Mouse (Mus musculus): ENCODE measurements at regions not wholly inside any gene's neighbourhood (a gene's known extent, or its start where the extent isn't known, plus 50 kb on each side); places are given as distances from the start of the nearest gene placed in this dataset.
"Not testable (repeated sequence)": the region's sequence is repeated elsewhere in the genome, so short reads cannot be mapped to it uniquely, and the experiment has no call there.

DNA sequence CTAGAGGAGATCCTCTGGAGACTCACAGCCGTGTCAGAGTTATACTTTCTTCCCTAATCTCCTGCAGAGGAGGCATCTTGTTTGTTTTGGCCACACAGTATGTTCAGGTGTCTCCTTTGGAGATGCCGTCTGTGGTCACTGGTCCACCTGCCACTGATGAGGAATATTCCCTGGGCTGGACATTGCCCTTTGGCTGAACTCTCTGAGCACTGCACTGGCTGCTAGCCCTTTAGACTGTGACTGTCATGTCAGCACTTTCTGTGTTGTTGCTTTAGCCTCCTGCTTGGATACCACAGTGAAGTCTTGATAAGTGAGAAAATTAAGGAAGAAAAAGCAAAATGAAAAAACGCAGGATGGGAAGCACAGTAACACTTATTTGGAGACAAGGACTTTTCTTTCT lies 124.5 kb upstream of the C9orf72 start:
- no peak for ATAC-seq (replicated peaks; ENCODE audit: low FRiP score, poor library complexity, severe bottlenecking)

DNA sequence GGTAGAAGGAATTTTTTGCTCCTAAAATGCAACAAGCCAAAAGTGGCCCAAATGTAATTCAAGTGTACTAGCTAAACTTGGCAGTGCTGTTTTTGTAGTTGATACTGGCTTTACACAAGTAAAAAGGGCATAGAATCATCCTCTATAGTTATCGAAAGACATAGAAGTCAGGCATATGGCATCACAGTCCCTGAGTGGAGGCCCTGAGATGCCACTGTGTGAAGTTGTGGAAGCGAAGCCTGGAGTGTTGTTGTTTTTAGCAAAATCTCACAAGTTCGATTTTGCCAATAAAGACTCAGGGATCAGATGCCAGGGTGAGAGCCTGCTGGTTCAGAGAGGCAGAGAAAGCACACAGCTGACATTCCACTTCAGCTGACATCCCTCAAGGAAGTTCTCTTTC lies 121.6 kb upstream of the C9orf72 start:
- ATAC-seq (replicated peaks; ENCODE audit: low FRiP score, poor library complexity, severe bottlenecking) = no peak

GRCm38 (mm10) chr4:35343751-35344150 lies 117.8 kb upstream of the C9orf72 start:
- no peak for ATAC-seq (replicated peaks; ENCODE audit: low FRiP score, poor library complexity, severe bottlenecking)

DNA sequence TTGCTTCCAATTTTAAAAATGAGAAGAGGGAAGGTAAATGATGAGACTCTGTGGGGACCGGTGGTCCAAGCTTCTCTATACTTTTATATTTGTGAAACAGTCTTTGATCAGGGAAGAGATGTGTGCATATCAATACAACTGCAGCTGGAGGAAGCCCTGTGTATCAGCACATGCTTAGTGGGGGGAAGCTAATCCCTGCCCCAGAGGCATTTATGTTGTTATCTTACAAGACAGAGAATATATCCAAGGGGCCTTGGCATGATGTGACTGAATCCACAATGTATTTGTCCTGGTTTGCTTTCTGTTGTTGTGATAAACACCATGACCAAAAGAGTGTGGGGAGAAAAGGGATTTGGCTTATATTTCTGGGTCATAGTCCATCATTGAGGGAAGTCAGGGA lies 105.2 kb upstream of the C9orf72 start:
- ATAC-seq (replicated peaks; ENCODE audit: low FRiP score, poor library complexity, severe bottlenecking) = 0 out of 2 replicates have a peak, but pooled peaks have one; percentile 30

DNA sequence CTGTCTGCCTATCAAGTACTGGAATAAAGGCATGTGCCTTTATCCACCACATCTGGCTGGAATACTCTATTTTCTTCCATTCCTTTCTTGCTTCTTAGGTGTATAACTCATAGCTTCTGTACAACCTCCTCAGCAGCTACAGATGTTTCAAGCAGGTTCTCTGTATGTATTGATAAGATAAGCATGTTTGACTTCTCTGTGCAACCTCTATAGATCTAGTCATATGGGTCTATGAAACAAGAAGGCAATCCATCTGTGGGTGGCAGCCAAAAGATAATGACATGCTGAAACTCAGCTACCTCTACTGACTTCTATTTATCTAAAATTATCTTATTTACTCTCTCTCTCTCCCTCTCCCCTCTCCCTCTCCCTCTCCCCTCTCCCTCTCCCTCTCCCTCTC lies 99.3 kb upstream of the C9orf72 start:
- ATAC-seq (replicated peaks; ENCODE audit: low FRiP score, poor library complexity, severe bottlenecking) = peak; percentile 73

- peak; percentile 85 for ATAC-seq (replicated peaks; ENCODE audit: low FRiP score, poor library complexity, severe bottlenecking)
Measured at GRCm38 (mm10) chr4:35322432-35323173, 96.6 kb upstream of the C9orf72 start.

- peak; percentile 73 for ATAC-seq (replicated peaks; ENCODE audit: low FRiP score, poor library complexity, severe bottlenecking)
Measured at GRCm38 (mm10) chr4:35310396-35310977, 84.5 kb upstream of the C9orf72 start.

DNA sequence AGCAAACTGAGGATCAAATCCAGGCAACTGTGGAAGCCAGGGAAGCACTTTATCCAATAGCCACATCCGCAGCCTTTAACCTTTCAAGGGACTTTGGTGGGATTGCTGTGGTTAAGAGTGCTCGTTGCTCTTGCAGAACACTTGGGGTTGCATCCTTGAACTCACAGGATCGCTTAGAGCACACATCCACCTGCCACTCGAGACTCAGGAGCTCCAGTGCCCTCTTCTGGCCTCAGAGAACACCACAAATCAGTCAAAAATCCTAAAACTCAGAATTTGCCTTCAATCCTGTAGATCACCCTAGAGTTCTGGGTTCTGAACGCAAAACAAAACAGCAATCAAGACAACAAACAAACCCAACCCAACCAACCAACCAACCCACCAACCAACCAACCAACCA lies 82.2 kb upstream of the C9orf72 start:
- ATAC-seq (replicated peaks; ENCODE audit: low FRiP score, poor library complexity, severe bottlenecking) = no peak

DNA sequence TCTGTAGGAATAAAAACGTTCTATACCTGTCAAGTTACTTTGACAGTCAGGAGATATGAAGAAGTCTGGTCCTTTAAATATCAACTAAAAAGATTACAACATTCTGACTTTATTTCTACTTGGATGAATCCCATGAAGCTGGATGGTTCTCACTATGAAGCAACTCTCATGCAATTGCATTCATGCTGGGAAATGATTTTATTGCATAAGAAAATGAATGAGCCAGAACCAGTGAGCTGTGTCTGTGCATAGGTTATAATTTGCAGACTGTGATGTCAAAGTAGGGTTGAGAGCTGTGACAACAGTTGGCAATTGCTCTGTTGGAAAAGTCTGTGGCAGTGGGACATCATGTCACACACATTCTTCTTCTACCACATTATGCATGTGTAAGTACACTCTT lies 79.2 kb upstream of the C9orf72 start:
- no peak for ATAC-seq (replicated peaks; ENCODE audit: low FRiP score, poor library complexity, severe bottlenecking)

DNA sequence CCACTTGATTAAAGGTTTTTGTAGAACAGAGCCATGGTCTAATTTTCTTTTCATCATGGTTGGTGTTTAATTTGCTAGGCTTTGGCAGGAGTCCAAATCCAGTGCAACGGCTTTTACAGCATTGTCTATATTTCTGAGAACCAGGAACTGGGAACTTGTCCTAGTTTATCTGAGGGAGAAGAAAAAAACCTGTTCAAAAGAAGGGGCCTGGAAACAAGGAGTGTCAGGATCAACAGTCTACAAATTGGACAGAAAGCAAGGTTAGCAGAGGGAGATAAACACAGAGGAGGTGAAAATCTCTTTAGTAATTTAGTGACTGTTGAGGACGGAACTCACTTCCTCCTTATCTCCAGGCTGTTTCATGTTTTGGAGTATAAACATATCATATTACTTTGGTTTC lies 74.9 kb upstream of the C9orf72 start:
- no peak for ATAC-seq (replicated peaks; ENCODE audit: low FRiP score, poor library complexity, severe bottlenecking)

DNA sequence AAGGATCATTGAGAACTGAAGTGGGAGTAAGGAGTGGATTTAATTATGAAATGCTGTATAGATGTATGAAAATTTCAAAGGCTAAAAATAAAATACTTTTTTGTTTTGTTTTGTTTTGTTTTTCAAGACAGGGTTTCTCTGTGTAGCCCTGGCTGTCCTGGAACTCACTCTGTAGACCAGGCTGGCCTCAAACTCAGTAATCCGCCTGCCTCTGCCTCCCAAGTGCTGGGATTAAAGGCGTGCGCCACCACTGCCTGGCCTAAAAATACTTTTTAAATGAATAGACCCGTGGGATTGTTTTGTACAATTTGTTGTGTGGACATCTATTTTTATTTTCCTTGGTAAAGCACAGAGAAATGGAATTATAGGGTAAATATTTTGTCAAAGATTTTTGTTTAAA lies 74.4 kb upstream of the C9orf72 start:
- not testable (repeated sequence) for ATAC-seq (replicated peaks; ENCODE audit: low FRiP score, poor library complexity, severe bottlenecking)

GRCm38 (mm10) chr4:35284611-35285010 lies 58.6 kb upstream of the C9orf72 start:
- no peak for ATAC-seq (replicated peaks; ENCODE audit: low FRiP score, poor library complexity, severe bottlenecking)
